Mouse (Mus musculus) spleen, adult 2 months (tissue): ENCODE measurements at regions not wholly inside any gene's neighbourhood (a gene's known extent, or its start where the extent isn't known, plus 50 kb on each side); places are given as distances from the start of the nearest gene placed in this dataset.

Experiments
- DNase-seq, 2 experiments: peaks; one replicate each; pipeline versions ENCODE4 v3.0.0 to v3.0.0-alpha.2; 2012 to 2021; ENCODE audit warnings: low spot score in 2 of 2, low read depth in 1 of 2
- H3K27ac ChIP-seq: fragments of 200-500 bp; 2 replicates; pipeline ENCODE4 v1.5.1; 2012; ENCODE audit warnings: low read length, inconsistent platforms; ENCODE audit not compliant: insufficient read depth
- H3K27me3 ChIP-seq: fragments of 200-500 bp; 2 replicates; pipeline ENCODE4 v1.6.1; 2012; ENCODE audit warnings: mild to moderate bottlenecking, moderate library complexity, low read length, inconsistent platforms; ENCODE audit not compliant: control insufficient read depth, insufficient read depth
- H3K36me3 ChIP-seq: fragments of 200-500 bp; 2 replicates; pipeline ENCODE4 v1.6.1; 2012; ENCODE audit warnings: mild to moderate bottlenecking, low read length, inconsistent platforms; ENCODE audit not compliant: control insufficient read depth, insufficient read depth
- H3K4me1 ChIP-seq: fragments of 200-500 bp; 2 replicates; pipeline ENCODE4 v1.6.1; 2011; ENCODE audit warnings: inconsistent platforms; ENCODE audit not compliant: control insufficient read depth, insufficient read depth, insufficient read length
- H3K4me3 ChIP-seq: fragments of 200-500 bp; 2 replicates; pipeline ENCODE4 v1.5.1; 2011; ENCODE audit warnings: mild to moderate bottlenecking, inconsistent platforms; ENCODE audit not compliant: insufficient read depth, insufficient read length; ENCODE audit errors: extremely low read depth
- CTCF ChIP-seq: fragments of 200-500 bp; IDR thresholded peaks from 2 replicates; pipeline ENCODE4 v1.5.1; 2011; ENCODE audit warnings: mild to moderate bottlenecking, inconsistent platforms; ENCODE audit not compliant: insufficient read depth, insufficient read length, insufficient replicate concordance; ENCODE audit errors: extremely low read depth
- POLR2A ChIP-seq: fragments of 200-500 bp; IDR thresholded peaks from 2 replicates; pipeline ENCODE4 v1.6.1; 2011; ENCODE audit warnings: low read depth, low read length, inconsistent platforms
- WGBS: fragments of 180-500 bp; shearing (Covaris S2); methylation state at CpG from one replicate; pipeline ENCODE4 v1.1.7; 2018; 5-methylcytosine and 5-hydroxymethylcytosine counted together

- H3K4me1 ChIP-seq = no peaks in the 10 kb centered on the region
- no peaks in the 10 kb centered on the region for H3K27me3 ChIP-seq
- no peaks in the 10 kb centered on the region for H3K36me3 ChIP-seq
- no peak for DNase-seq
- H3K27ac ChIP-seq = no peak overlapping the region
- no peak for TF ChIP-seq POLR2A
- TF ChIP-seq CTCF = no peak
- H3K4me3 ChIP-seq = no peak overlapping the region
These were observed 270.4 kb downstream of the Phf14 start for GRCm38 (mm10) chr6:12177996-12178395.

- Histone ChIP-seq H3K4me1 (no peaks in the 10 kb centered on the region), H3K27ac (no peak overlapping the region), H3K27me3 (no peaks in the 10 kb centered on the region), H3K36me3 (no peaks in the 10 kb centered on the region), H3K4me3 (no peak overlapping the region)
- WGBS = 90% methylated on average over 3 of the region's 3 CpGs
- no peak for TF ChIP-seq CTCF
- no peak for TF ChIP-seq POLR2A
- no peak for DNase-seq
These were observed 273.3 kb downstream of the Phf14 start for GRCm38 (mm10) chr6:12180951-12181350.

GRCm38 (mm10) chr6:12210190-12210589 is 302.6 kb downstream of the Phf14 start:
- no peaks in the 10 kb centered on the region for H3K4me1 ChIP-seq
- H3K27ac ChIP-seq = no peak overlapping the region
- no peak for DNase-seq
- H3K36me3 ChIP-seq = no peaks in the 10 kb centered on the region
- no peak overlapping the region for H3K4me3 ChIP-seq
- no peak for TF ChIP-seq CTCF
- no peak for TF ChIP-seq POLR2A
- WGBS = 93% methylated on average over 1 of the region's 1 CpGs
- no peaks in the 10 kb centered on the region for H3K27me3 ChIP-seq

- H3K4me3 ChIP-seq = no peak overlapping the region
- WGBS = 90% methylated on average over 12 of the region's 12 CpGs
- no peak for DNase-seq
- TF ChIP-seq CTCF (no peak), POLR2A (no peak)
- no peaks in the 10 kb centered on the region for H3K4me1 ChIP-seq
- no peaks in the 10 kb centered on the region for H3K27me3 ChIP-seq
- H3K27ac ChIP-seq = no peak overlapping the region
- H3K36me3 ChIP-seq = no peaks in the 10 kb centered on the region
These were observed 307.0 kb downstream of the Phf14 start for GRCm38 (mm10) chr6:12214526-12215177.

- no peak for DNase-seq
- Histone ChIP-seq H3K27me3 (no peaks in the 10 kb centered on the region), H3K27ac (no peak overlapping the region), H3K36me3 (no peaks in the 10 kb centered on the region), H3K4me3 (no peak overlapping the region), H3K4me1 (no peaks in the 10 kb centered on the region)
- 66% methylated on average over 1 of the region's 1 CpGs for WGBS
- TF ChIP-seq POLR2A (no peak), CTCF (no peak)
These were observed 307.6 kb downstream of the Phf14 start for GRCm38 (mm10) chr6:12215178-12215553.

- 84% methylated on average over 1 of the region's 1 CpGs for WGBS
- no peak for TF ChIP-seq POLR2A
- no peak for TF ChIP-seq CTCF
- Histone ChIP-seq H3K27ac (no peak overlapping the region), H3K4me1 (no peaks in the 10 kb centered on the region), H3K4me3 (no peak overlapping the region), H3K27me3 (no peaks in the 10 kb centered on the region), H3K36me3 (no peaks in the 10 kb centered on the region)
- no peak for DNase-seq
These were observed 336.5 kb downstream of the Phf14 start for GRCm38 (mm10) chr6:12244151-12244550.

- no peak for TF ChIP-seq POLR2A
- no peak for TF ChIP-seq CTCF
- Histone ChIP-seq H3K27ac (no peak overlapping the region), H3K27me3 (no peaks in the 10 kb centered on the region), H3K4me1 (no peaks in the 10 kb centered on the region), H3K4me3 (no peak overlapping the region), H3K36me3 (no peaks in the 10 kb centered on the region)
- DNase-seq = no peak
These were observed 340.4 kb downstream of the Phf14 start for GRCm38 (mm10) chr6:12247975-12248374.
